Mouse (Mus musculus) bone marrow macrophage, adult 2 months (primary cell): ENCODE measurements around the gene Spata31d1a.

Experiments
- CTCF ChIP-seq: IDR thresholded peaks from 2 replicates; pipeline ENCODE4 v1.5.1; 2012; ENCODE audit warnings: low read depth, mild to moderate bottlenecking, low read length, moderate library complexity
- POLR2A ChIP-seq: IDR thresholded peaks from 2 replicates; pipeline ENCODE4 v1.6.1; 2012; ENCODE audit warnings: mild to moderate bottlenecking, low read depth, low read length, borderline replicate concordance

DNA sequence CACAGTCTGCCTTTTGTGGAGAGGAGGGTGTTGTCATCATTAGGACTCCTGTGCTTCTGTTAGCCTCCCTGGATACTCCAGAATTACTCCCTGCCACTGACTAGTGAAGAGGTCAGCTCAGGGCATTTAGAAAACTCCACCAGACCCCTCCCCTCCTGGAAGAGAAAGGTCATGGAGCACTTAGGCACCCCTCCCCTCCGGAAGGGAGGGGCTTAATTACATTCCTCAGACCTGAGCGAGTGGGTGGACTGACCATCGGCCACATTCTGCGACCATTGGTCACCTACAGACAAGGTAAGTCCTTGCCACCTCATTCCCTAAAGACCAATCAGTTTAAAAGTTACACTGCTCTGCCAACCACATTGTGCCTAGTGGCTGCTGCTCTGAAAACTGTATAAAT is 30.8 kb downstream of the Spata31d1a start:
- no peak for TF ChIP-seq POLR2A
- no peak for TF ChIP-seq CTCF
